Mouse (Mus musculus) thymus, postnatal 10 days (tissue): Measurements from ENCODE around the gene Chsy1.

Source experiments
- DNase-seq, 2 experiments: peaks; one replicate each; pipeline ENCODE4 v3.0.0; 2021; ENCODE audit warnings: low spot score in 2 of 2

Chsy1 gene

DNA sequence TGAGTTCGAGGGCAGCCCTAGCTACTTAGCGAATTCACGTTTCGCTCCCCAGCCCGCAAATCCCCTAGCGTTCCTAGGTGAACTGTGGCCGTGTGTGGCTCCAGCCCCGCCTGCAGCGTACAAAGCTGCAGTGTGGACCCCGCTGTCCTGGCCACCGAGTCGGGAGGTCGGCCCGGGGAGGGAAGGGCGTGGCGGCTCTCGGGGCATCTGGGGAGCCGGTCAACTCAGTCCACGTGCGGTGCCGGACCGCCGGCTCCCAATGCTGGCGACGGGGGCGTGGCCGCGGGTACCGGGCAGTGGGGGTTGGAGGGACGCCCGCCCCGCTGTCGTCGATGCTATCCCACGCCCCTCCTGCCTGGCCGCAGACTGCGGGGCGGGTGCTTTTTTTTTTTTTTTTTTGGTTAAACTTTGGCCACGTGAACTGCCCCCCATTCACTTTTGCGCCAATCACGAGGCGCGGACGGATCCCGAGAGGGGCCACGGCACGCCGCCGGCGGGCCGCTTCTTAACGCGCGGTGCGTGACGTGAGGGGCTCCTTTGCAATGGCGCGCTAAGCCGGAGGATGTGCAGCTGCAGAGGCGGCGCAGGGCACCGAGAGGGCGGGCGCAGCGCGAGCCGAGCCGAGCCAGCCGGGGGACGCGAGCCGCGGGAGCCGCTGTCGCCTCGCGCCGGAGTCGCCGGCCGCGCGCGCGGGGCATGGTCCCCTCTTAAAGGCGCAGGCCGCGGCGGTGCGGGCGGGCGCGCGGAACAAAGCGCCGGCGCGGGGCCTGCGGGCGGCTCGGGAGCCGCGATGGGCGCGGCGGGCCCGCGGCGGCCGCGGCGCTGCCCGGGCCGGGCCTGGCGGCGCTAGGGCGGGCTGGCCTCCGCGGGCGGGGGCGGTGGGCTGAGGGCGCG is at the start of gene Chsy1:
Gene Chsy1 (plus strand): TSS at position 555 of the 894 bp plus-strand sequence.
- DNase-seq, result peak; percentile 86 to 89

DNA sequence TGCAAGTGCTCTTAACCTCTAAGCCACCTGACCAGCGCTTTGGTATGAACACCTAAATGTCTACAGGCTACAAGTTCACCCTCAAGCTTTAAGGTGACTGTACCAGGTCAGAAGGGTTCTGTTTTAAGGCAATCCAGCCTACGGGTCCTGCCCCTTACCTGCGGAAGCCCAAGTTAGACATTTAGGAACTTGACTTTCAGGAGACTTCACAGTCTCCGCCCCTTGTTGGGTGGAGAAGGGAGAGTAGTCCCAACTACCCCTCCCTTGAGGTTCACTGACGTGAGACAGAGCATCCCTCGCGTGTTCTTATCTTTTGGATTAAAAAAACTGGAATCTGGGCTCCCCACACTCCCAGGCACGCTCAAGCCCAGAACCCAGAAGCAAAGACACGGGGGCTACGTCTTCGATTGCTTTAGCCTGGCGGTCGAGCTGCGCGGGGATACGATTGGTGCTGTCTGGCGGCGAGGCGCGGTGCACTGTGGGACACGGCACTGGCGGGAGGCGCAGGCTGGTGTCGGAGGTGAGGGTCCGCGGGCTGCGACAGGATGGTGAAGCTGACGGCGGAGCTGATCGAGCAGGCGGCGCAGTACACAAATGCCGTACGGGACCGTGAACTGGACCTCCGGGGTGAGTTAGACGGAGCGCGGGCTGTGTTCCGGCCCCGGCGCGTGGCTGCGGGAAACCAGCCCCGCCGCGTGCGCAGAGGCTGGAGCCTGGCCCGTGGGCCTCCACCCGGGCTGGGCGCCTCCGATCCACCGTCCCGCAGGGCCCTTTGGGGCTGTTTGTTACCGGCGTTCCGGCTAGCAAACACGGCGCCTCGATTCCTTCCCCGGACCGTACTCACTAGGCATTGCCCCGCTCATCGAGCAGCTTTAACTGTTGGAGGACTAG is 49.0 kb upstream of the Chsy1 start:
- peak; percentile 78 to 84 for DNase-seq

DNA sequence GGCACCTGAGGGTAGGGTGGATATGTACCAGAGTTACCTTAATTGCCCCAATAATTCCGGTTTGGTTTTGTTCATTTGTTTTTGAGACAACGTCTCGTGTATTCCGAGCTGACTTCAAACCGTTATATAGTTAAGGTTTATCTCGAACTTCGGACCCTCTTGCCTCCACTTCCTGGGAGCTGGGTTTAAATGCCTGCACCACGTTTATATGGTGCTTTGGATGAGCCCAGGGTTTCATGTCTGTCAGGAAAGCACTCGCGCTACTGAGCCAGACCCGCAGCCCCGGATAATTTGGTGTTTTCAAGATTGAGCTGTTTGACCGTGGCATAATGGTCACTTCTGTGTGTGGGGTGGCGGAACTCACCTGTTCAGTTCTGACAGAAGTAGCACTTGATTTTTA is 48.3 kb upstream of the Chsy1 start:
- DNase-seq, result no peak

DNA sequence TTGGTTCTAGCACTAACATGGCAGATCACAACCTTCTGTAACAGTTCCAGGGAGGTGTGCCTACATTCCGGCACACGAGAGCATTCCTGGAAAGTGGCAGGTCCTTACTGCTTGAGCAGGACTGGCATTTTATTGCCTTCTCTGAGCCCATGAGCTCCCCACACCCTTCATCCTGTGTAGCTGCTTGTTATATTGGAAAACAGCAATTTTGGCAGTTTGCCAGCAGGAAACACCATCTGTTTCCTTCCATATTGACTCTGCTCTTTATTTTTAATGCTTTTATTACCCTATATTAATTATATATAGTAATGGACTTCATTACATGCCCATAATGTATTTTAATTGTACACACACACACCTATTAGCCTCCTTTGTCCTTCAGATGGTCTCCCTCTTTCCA is 32.9 kb upstream of the Chsy1 start:
- no peak for DNase-seq

DNA sequence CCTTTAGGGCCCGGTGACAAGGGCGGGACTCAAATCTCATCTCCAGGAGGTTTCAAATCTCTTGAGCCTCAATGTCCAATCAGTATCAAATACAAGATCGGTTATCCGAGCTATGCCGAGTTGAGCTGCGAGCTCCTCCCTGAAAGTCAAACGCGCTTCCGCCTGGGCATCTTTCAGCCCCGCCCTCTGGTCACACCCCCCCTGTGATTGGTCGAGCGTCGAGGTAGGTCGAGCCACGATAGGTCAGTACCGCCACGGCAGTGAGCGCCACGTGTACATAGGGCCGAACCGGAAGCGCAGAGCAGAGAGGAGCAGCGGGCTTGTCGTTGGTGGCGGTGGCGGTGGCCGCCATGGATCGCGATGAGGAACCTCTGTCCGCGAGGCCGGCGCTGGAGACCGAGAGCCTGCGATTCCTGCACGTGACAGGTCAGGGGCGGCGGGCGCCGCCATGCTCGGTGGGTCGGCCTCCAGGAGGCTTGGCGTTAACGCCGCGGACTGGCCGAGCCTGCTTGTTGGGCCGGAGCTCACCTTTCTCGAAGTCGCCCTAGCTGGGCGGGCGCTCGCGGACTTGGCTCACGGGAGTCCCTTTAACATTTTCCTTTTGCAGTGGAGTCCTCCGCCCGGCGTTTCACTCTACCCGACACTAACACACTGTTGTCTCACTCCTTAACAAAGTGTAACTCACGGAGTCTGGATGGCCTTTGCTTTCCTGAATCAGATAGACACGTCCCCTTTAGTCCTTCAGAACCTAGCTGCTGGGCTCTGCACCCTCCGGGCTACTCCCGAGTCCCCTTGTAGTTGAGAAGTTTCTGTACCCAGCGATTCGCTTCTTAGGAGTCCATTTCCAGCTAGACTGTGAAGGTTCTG is 29.7 kb upstream of the Chsy1 start, which contains the start of gene Selenos:
Gene Selenos (plus strand): TSS at position 286 of the 867 bp plus-strand sequence.
- peak; percentile 92 to 93 for DNase-seq

DNA sequence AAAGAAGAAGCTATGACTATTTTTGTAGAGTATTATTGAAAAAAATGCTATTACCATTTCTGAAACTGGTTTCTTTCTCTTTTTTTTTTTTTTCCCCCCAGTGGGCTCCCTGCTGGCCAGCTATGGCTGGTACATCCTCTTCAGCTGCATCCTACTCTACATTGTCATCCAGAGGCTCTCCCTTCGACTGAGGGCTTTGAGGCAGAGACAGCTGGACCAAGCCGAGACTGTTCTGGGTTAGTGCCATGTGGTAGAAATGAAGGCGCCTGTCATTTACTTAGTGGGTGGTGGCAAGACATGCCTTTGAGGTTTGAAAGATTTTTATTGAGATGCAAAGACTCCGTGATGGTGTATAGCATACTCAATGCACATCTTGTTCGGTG is 29.1 kb upstream of the Chsy1 start:
- DNase-seq, result no peak

DNA sequence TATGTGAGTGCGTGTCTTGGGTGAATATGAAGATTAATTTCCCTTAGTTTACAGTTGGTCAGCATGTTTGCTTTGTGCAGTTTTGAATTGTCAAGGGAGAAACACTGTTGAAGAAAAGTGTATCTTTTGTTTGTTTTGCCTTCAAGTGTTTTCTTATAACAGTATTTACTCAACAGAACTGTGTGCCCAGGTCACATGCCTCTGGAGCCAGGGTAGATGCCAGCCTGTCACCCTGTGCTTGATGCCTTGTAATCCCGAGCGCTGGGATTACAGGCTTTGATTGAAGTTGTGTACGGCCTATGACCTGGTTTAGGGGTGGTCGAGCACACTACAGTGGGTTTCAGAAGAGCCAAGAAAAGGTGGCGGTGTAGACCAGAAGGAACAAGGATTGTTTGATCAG is 25.6 kb upstream of the Chsy1 start:
- no peak for DNase-seq

DNA sequence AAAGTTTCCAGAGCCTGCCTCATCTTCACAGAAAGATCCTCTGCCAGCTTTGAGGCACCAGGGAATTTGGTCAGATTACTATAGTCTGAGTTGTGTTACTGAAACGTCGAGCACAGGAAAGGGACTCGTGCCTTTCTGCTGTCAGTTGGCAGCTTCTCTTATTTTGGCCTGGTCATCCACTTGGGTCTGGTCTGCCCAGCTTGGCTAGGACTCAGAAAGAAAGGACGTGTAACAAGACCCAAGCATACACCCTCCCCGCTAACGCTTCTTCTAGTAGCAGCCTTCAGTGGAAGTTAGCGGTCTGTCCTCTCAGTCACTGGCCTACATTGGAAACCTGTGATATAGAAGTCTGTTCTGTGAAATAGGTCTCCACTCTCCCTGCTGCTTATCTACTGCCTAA is 24.8 kb upstream of the Chsy1 start:
- DNase-seq, result no peak

DNA sequence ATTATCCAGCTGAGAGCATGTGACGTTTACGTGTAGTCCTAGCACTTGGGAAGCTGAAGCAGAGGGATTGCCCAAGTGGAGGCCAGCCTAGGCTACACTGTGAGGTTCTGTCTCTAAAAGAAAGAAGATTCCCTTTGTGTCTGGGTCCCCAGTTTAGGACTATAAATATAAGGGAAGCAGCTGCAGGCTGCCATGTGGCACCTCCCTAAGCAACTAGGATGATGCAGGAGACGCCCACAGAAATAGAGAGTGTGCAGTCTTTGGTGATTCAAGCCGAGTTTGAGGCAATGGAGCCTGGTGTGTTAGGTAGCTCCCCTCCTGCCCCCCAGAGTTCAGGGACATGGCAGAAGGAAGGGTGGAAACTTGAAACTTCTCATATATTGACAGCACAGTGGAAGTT is 21.7 kb upstream of the Chsy1 start:
- DNase-seq, result no peak

DNA sequence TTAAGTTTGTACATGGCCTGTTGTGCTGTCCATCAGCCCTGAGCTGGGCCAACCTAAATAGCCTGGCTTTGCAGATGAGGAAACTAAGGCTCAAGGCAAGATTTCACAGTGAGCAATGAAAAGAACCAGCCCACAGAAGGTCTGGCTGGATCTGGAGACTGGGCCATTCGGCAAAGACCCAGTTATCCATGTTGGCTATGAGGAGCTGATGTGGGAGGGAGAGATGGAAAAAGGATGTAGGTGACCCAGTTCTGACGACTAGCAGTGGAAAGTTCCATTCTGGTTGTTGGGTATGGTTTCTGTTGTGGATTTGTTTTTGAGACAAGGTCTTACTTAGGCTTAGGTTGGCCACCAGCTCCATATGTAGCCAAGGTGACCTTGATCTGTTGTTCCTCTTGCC is 21.2 kb upstream of the Chsy1 start:
- no peak for DNase-seq

DNA sequence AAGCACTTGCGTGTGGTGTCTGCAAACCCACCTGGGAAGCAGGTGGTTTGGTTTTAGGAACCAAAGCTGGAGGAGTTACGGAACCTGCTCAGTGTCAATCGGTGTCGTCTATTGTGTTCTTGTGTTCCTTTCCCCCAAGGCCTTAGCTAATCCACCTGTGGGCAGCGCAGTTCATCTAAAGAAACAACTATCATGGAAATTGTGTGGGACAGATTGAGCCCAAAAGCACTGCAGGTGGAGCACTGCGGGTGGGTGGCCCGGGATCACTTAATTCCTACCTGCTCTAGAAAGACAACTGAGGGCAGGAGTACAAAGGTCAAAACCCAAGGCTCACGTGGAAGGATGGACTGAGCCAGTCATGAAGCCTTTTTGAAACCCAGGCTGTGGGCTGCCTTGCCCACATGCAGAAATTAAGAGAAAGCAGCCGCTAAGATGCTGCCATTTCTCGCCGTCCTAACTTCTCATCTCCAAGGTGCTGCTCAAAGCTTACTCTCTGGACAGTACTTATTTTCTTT is 18.6 kb upstream of the Chsy1 start:
- no peak for DNase-seq

DNA sequence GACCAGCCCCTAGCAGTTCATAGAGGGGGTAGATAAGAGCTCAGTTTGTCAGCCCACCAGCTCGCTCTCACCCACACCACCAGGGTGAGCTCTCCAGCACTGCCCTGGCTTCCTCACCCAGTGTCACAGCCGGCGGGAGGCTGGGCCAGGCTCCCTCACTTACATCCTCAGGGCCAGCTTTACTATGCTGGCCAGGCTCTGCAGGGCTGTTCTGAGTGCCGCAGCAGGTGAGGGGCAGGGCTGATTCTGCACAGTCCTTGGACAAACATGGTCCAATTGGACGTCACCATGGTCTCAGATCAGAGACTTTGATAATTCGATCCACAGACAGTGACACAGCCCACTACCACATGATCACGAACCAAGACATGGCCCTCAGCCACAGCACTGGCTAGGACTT is 17.8 kb upstream of the Chsy1 start:
- no peak for DNase-seq

DNA sequence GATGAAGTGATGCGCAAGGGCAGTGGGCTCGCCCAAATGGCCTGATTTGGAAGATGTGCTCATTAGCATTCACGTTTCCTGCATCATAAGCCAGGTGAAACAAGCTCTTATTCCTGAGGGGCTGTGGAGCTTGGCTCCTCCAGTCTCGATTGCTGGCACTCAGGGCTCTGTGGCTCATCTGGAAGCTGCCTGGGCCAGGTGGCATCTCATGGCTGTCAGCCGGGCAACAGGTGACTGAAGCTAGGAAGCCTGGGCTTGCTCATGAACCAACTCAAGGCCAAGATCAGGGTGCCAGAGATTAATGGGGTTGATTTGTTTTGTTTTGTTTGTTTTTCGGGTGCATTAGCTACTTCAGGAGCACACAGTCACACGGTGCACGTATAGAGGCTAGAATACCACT is 16.7 kb upstream of the Chsy1 start:
- DNase-seq, result no peak

DNA sequence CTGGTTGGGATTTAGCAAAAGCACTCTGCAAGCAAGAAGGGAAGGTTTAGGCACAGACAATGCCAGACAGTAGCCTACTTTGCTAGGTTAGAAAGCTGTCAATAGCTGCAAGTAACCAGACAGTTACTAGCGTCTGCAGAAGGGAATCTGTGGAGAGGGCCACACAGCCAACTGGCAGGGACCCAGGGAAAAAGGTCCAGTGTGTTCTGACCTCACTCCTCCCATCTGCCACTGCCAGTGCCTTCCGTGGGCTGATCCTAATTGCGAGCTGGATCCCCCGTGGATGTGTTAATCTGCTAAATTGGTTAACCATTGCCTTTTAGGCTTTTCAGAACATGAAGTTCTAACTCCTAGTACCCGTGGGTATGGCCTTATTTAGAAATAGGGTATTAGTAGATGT is 15.2 kb upstream of the Chsy1 start:
- no peak for DNase-seq

DNA sequence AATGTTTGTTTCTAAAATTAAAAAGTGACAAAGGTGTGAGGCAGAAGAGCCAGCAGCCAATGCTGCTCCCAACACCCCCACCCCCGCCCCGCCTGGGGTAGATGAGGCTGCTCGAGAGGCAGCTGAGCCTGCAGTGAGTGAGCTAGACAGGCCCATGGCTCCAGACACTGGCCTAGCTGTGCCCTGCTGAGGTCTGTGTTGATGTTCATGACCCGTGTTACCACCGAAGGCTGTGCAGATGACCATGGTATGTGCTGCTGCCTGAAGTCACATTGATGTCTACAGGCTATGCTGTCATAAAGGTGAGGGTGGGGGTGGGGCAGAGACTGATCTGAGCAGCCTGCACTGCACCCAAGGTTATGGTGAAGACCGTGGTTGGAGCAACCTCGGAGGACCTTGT is 10.5 kb upstream of the Chsy1 start:
- DNase-seq, result no peak

DNA sequence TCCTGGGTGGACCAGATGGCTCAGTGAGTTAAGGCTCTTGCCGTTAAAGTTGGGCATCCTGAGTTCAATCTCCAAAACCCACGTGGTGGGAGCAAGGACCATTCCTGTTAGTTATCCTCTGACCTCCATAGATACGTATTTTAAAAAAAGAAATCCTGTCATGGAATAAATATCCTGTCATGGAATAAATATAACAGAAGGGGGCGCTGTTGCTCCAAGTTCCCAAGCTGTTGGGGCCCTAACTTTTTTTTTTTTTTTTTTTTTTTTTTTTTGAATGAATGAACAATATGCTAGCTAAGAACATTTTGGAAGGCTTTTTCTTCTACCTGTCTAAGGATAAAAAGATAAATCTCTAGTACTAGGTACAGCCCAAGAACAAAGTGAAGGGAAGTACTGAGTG is 7.4 kb upstream of the Chsy1 start:
- DNase-seq, result peak in 1 of 2 experiments; percentile 56

DNA sequence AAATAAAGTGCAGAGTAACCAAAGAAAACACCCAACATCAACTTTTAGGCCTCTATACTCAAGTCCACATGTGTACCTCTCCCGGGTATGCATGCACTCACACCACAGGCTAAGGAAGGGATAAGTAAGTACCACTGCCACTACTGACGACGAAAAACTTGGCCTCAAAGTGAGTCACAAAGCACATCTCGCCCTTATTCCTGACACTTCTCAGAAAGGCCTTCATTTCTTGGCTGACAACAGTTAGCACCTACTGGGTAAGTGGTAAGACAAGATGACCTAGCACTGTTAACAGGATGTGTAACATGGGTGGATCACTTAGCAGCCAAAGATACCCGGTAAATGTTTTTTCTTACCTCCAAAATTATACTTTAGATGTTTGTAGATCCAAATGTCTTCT is 4.8 kb upstream of the Chsy1 start:
- no peak for DNase-seq

DNA sequence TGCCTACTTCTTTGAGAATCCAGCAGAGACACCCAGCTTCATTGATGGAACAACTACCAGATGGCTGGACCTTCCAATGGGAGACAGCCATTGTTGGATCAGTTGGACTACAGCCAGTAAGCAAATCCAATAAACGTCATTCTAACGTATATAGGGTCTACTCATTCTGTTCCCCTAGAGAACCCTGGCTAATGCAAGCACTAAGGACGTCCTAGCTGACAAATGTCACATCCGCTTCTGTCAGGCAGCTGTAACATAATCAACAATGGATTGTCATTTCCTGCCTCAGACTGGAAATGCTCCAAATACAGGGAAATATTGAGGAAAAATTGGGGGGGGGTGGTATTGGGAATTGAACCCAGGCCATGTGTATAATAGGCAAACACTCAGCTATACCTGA is 3.5 kb upstream of the Chsy1 start:
- DNase-seq, result no peak

DNA sequence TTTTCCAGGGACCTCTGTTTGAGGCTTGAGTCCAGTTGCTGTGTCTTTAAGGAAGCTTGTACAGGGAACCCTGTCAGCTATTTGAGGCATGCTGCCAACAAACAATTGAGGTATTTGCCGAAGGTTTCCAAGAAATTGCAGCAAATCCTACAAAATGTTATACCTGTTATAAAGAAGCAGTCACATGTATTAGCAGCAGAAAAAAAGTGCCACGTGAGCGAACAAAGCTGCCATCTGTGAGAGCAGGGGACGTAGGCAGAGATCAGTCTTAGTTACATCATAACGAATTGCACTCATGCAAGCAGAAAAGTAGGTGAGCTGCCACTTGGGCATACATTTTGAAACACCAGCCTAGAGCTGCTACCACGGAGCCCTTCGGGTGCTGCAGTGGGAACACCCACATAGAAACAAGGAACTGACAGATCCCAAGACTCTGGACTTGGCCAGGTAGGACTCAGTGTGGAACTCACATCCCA is 2.7 kb upstream of the Chsy1 start:
- DNase-seq, result no peak

DNA sequence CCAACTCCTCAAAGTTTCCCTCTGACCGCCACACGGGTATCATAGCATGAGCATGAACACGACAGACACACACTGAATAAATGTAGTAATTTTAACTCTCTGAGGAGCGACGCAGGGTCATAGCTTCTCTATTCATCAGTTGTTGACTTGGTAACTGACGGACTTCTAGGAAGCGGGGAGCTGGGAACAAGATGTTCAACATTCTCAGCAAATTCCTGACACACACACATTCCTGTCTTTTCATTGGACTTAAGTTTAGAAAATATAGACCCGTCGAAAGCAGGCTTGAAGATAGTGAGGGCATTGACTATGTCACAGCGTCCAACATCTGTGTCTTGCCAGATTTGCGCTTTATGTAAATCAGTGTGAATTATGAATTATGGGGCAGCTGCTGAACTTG is 2.1 kb upstream of the Chsy1 start:
- DNase-seq, result no peak

DNA sequence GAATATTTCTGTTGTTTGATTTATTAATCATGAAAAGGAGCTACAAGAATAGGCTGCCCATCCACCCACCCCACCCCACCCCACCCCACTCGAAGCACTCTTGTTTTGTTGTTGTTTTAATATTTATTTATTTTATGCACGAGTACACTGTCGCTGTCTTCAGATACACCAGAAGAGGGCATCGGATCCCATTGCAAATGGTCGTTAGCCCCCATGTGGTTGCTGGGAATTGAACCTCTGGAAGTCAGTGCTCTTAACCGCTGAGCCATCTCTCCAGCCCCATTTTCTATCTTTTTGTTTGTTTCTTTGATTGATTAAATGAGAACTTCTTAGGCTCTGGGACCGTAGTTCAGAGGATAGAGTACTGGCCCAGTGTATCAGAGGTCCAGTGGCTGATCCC is 1.4 kb upstream of the Chsy1 start:
- no peak for DNase-seq
